Mouse (Mus musculus): ENCODE data around the gene Gpr179. TPM values are rescaled to one million over a fixed set of nuclear protein-coding genes. Genes with fewer than 3 reads are reported as not detected.
A peak's percentile ranks its signal among the peaks of the same experiment; 100 is the strongest.

Gpr179 gene
- polyA plus RNA-seq, 1 experiment, result 0.08 TPM

DNA sequence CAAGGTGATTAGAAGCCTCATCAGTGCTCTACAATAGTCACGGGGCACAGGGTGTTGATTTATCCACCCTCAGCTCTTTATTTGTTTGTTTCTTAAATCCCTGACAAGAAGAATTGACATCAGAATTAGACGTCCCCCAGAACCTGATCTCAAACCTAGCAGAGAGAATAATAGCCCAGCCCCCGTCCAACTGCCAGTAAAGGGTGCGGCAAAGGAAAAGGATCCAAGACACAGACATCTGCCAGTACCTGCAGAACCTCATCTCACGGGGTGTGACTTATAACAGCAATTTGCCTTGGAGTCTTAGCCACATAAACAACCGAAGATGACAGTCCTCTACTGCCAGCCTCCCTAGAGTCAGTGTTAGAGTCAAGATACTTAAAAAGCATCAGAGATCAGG lies 64.9 kb downstream of the Gpr179 start:
- Histone ChIP-seq H3K36me3 (ENCODE audit: control insufficient read depth, insufficient read depth) (no peaks in the 10 kb centered on the region), H3K4me2 (ENCODE audit: low read depth) (no peak overlapping the region), H3K27me3 (ENCODE audit: control insufficient read depth, insufficient read depth, insufficient read length) (no peaks in the 10 kb centered on the region), H3K4me3 (no peak overlapping the region), H3ac (ENCODE audit: control insufficient read depth, insufficient read length) (no peak overlapping the region), H3K79me2 (ENCODE audit: control insufficient read depth, insufficient read depth) (no peaks in the 10 kb centered on the region)
- TF ChIP-seq REST (IDR thresholded peaks at IDR 0.05; ENCODE audit: insufficient read depth, insufficient read length) (no peak), MYOG (IDR thresholded peaks at IDR 0.05; ENCODE audit: control insufficient read depth in 1 of 3, insufficient read depth in 1 of 3, insufficient read length in 2 of 3, low read depth in 2 of 3) (no peak), USF1 (IDR thresholded peaks at IDR 0.05; ENCODE audit: low read depth) (no peak), CEBPB (IDR thresholded peaks at IDR 0.05; ENCODE audit: insufficient read depth, poor library complexity, severe bottlenecking) (no peak), POLR2AphosphoS2 (IDR thresholded peaks at IDR 0.05; ENCODE audit: insufficient read length, low read depth) (no peak), MAX (IDR thresholded peaks at IDR 0.05; ENCODE audit: low read depth) (no peak), SRF (IDR thresholded peaks at IDR 0.05; ENCODE audit: control insufficient read depth, insufficient read length, low read depth) (no peak), E2F4 (IDR thresholded peaks at IDR 0.05; ENCODE audit: insufficient read depth) (no peak), TCF12 (IDR thresholded peaks at IDR 0.05; ENCODE audit: insufficient read depth, poor library complexity, severe bottlenecking) (no peak), MYOD1 (IDR thresholded peaks at IDR 0.05; ENCODE audit: control insufficient read depth in 1 of 3, insufficient read length in 2 of 3, low read depth in 2 of 3) (no peak), TCF3 (IDR thresholded peaks at IDR 0.05; ENCODE audit: insufficient read length, low read depth) (no peak), POLR2A (IDR thresholded peaks at IDR 0.05; ENCODE audit: insufficient read length, low read depth) (no peak)

DNA sequence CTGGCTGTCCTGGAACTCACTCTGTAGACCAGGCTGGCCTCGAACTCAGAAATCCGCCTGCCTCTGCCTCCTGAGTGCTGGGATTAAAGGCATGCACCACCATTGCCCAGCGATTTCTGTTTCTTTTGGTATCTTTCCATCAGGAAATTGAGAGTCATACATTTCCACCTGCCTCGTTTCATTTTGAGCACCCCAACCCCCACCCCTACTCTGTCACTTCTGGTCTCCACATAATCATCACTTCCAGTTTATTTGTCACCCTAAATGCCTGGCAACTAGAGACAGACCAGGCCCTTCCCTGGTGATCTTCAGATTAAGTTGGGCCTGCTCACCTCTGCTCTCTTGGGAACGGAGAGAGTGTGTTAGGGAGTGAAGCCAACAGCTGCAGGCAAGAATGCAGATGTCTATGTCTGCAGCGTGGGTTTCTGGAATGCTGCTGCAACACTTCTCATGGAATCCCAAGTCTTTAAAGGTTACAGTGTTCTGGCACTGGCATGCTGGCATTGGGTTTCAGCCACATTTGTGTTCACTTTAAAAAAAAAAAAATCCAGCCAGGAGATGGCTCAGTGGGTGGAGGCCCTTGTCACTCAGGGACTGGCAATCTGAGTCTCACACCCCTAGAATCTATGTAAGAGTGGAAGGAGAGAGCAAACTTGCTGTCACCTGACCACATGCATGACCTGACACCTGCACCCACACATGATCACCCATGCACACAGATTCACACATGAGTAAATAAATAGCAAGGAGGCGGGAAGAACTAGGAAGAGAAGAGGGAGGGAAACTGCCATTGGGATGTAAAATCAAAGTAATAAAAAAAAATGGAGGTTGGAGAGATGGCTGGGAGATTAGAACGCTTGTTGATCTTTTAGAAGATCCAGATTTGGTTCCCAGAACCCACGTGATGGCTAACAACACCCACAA lies 65.8 kb downstream of the Gpr179 start:
- H3K79me2 ChIP-seq (ENCODE audit: control insufficient read depth, insufficient read depth), result no peaks in the 10 kb centered on the region
- no peak overlapping the region for H3K4me3 ChIP-seq
- TF ChIP-seq MYOG (IDR thresholded peaks at IDR 0.05; ENCODE audit: control insufficient read depth in 1 of 3, insufficient read depth in 1 of 3, insufficient read length in 2 of 3, low read depth in 2 of 3) (peak in 2 of 3 experiments; percentile 32 to 84), MYOD1 (IDR thresholded peaks at IDR 0.05; ENCODE audit: control insufficient read depth in 1 of 3, insufficient read length in 2 of 3, low read depth in 2 of 3) (peak; percentile 81 to 98 (median 96)), USF1 (IDR thresholded peaks at IDR 0.05; ENCODE audit: low read depth) (no peak), E2F4 (IDR thresholded peaks at IDR 0.05; ENCODE audit: insufficient read depth) (no peak), POLR2A (IDR thresholded peaks at IDR 0.05; ENCODE audit: insufficient read length, low read depth) (no peak), SRF (IDR thresholded peaks at IDR 0.05; ENCODE audit: control insufficient read depth, insufficient read length, low read depth) (no peak), POLR2AphosphoS2 (IDR thresholded peaks at IDR 0.05; ENCODE audit: insufficient read length, low read depth) (no peak), MAX (IDR thresholded peaks at IDR 0.05; ENCODE audit: low read depth) (peak; percentile 8), REST (IDR thresholded peaks at IDR 0.05; ENCODE audit: insufficient read depth, insufficient read length) (no peak), TCF12 (IDR thresholded peaks at IDR 0.05; ENCODE audit: insufficient read depth, poor library complexity, severe bottlenecking) (peak; percentile 62), CEBPB (IDR thresholded peaks at IDR 0.05; ENCODE audit: insufficient read depth, poor library complexity, severe bottlenecking) (peak; percentile 75), TCF3 (IDR thresholded peaks at IDR 0.05; ENCODE audit: insufficient read length, low read depth) (peak; percentile 40)
- no peak overlapping the region for H3ac ChIP-seq (ENCODE audit: control insufficient read depth, insufficient read length)
- H3K4me2 ChIP-seq (ENCODE audit: low read depth), result peak overlapping the region; percentile 22
- H3K27me3 ChIP-seq (ENCODE audit: control insufficient read depth, insufficient read depth, insufficient read length), result no peaks in the 10 kb centered on the region
- H3K36me3 ChIP-seq (ENCODE audit: control insufficient read depth, insufficient read depth), result no peaks in the 10 kb centered on the region

DNA sequence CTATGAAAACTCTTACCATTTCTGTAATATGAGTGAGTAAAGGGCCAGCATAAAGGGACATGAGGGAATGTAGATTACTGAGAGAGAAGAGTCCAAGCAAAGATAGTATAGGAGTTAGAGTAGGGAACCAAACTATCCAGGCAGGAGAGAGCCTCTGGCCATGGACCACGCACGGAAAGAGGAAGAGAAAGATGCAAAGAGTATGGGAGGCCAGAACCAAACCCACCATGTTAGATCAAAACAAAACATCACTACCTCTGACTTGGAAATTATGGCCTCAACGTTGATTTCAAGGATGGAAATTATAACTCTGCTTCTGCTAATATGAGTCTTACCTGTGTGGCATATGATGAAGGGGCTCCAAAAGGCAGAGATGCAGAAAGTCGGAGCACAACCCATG lies 67.0 kb downstream of the Gpr179 start:
- Histone ChIP-seq H3K27me3 (ENCODE audit: control insufficient read depth, insufficient read depth, insufficient read length) (no peaks in the 10 kb centered on the region), H3K79me2 (ENCODE audit: control insufficient read depth, insufficient read depth) (peaks cover 2% of the 10 kb centered on the region), H3ac (ENCODE audit: control insufficient read depth, insufficient read length) (no peak overlapping the region), H3K4me2 (ENCODE audit: low read depth) (no peak overlapping the region), H3K36me3 (ENCODE audit: control insufficient read depth, insufficient read depth) (no peaks in the 10 kb centered on the region), H3K4me3 (no peak overlapping the region)
- no peak for TF ChIP-seq REST (IDR thresholded peaks at IDR 0.05; ENCODE audit: insufficient read depth, insufficient read length)

DNA sequence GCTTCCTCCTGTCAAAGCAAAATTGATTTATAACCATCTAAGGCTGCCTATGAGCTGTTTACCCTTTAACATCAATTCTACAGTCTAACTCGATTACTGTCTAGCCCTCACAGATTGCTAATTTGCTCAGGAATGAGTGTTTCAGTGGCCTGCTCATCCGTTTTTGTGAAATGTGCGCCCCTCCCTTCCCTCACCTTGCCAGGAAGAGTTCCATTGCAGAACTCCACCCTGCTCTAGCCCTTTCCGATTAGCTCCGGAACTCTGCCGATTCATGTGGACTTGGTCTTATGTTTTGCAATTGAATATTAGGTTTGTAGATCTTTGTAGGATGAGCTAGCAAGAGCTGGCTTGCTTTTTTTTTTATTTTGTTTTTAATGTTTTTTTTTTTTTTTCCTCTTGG lies 69.7 kb downstream of the Gpr179 start:
- no peak overlapping the region for H3K4me3 ChIP-seq
- no peaks in the 10 kb centered on the region for H3K36me3 ChIP-seq (ENCODE audit: control insufficient read depth, insufficient read depth)
- no peak overlapping the region for H3K4me2 ChIP-seq (ENCODE audit: low read depth)
- no peak overlapping the region for H3ac ChIP-seq (ENCODE audit: control insufficient read depth, insufficient read length)
- no peaks in the 10 kb centered on the region for H3K27me3 ChIP-seq (ENCODE audit: control insufficient read depth, insufficient read depth, insufficient read length)
- TF ChIP-seq TCF12 (IDR thresholded peaks at IDR 0.05; ENCODE audit: insufficient read depth, poor library complexity, severe bottlenecking), result no peak
- no peak for TF ChIP-seq CEBPB (IDR thresholded peaks at IDR 0.05; ENCODE audit: insufficient read depth, poor library complexity, severe bottlenecking)
- no peak for TF ChIP-seq MAX (IDR thresholded peaks at IDR 0.05; ENCODE audit: low read depth)
- no peak for TF ChIP-seq POLR2AphosphoS2 (IDR thresholded peaks at IDR 0.05; ENCODE audit: insufficient read length, low read depth)
- TF ChIP-seq SRF (IDR thresholded peaks at IDR 0.05; ENCODE audit: control insufficient read depth, insufficient read length, low read depth), result no peak
- TF ChIP-seq USF1 (IDR thresholded peaks at IDR 0.05; ENCODE audit: low read depth), result no peak
- no peak for TF ChIP-seq POLR2A (IDR thresholded peaks at IDR 0.05; ENCODE audit: insufficient read length, low read depth)
- H3K79me2 ChIP-seq (ENCODE audit: control insufficient read depth, insufficient read depth), result peaks cover 29% of the 10 kb centered on the region

Other genes starting within 250 kb of the Gpr179 start
- not detected for gene Tbx21, start 236.7 kb downstream of the Gpr179 start, polyA plus RNA-seq (2012; fragmentation: generic; extraction: Trizol)
- gene Tbkbp1, start 200.6 kb downstream of the Gpr179 start, polyA plus RNA-seq (2012; fragmentation: generic; extraction: Trizol), result 0.22 TPM
- gene Kpnb1, start 164.2 kb downstream of the Gpr179 start, polyA plus RNA-seq (2012; fragmentation: generic; extraction: Trizol), result 103 TPM
- gene Npepps, start 71.4 kb downstream of the Gpr179 start, polyA plus RNA-seq (2012; fragmentation: generic; extraction: Trizol), result 45.6 TPM
- 36.3 TPM for gene Mrpl45, start 36.4 kb downstream of the Gpr179 start, polyA plus RNA-seq (2012; fragmentation: generic; extraction: Trizol)
- gene Socs7, start 10.5 kb upstream of the Gpr179 start, polyA plus RNA-seq (2012; fragmentation: generic; extraction: Trizol), result 19.8 TPM
- gene Arhgap23, start 63.5 kb upstream of the Gpr179 start, polyA plus RNA-seq (2012; fragmentation: generic; extraction: Trizol), result 41.9 TPM
- 1.0 TPM for gene 4933428G20Rik, start 148.3 kb upstream of the Gpr179 start, polyA plus RNA-seq (2012; fragmentation: generic; extraction: Trizol)
- not detected for gene Srcin1, start 224.1 kb upstream of the Gpr179 start, polyA plus RNA-seq (2012; fragmentation: generic; extraction: Trizol)

Data from myocyte (in vitro differentiated cells).